Mouse (Mus musculus) stomach, postnatal 0 days (tissue): ENCODE data around the gene Csn3.

Source experiments
- CTCF ChIP-seq: IDR thresholded peaks from 2 replicates; pipeline ENCODE4 v1.5.1; 2016; ENCODE audit warnings: antibody characterized with exemption, low read depth, mild to moderate bottlenecking, moderate library complexity
- EP300 ChIP-seq: optimal IDR thresholded peaks from 2 replicates; pipeline ENCODE3; 2016; ENCODE audit warnings: antibody characterized with exemption

DNA sequence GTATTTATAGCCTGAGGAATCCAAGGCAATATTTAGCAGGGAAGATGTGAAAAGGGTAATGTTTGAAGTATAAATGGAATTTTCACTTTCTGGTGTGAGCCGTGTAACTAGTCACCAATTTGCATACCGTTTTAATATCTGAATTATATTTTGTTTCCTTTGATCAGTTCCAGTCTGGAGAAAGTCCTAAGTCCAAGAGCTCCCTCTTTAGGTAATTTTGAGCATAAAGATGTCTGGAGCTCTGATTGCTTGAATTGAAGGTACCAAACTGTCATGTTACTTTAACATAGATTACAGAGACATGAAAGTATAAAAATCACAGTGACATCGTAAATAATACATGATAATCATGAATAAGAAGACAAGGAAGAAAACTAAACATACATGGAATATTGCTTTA lies 15.4 kb downstream of the Csn3 start:
- TF ChIP-seq CTCF (peak; percentile 48), EP300 (no peak)
